ENCODE assay signal across 10 mouse cellular contexts in genomic region chr4:136808478-136808877, GRCm38 (mm10). TPM values are rescaled to one million over a fixed set of nuclear protein-coding genes. Genes with fewer than 3 reads are reported as not detected.
DNase-seq lines count a peak whose midpoint lies in the region; ATAC-seq lines count a peak whose summit lies in the region.
"Had no signal": no experiment of that assay in that cellular context is flagged by ENCODE, and none has a peak within 500 bp of the region (broad histone marks: within the 10 kb centered on the region; RNA-seq: fewer than 3 reads in every experiment).

No protein-coding gene starts in this region.

- DNase-seq in forebrain, embryonic 14.5 days (ENCODE audit: low spot score) = no peak
- DNase-seq in thymus, postnatal 4 days = peak; percentile 39
- no peak for DNase-seq in thymus, postnatal 25 days
- no peak for DNase-seq in layer of hippocampus, postnatal 36 days
- no peak for DNase-seq in layer of hippocampus, adult 9-11 months
- DNase-seq: kidney, postnatal 4 days had no signal

- H3K4me1 ChIP-seq in forebrain, embryonic 14.5 days (ENCODE audit: control insufficient read depth, insufficient read depth, low read length) = peaks cover 35% of the 10 kb centered on the region
- peaks cover 30% of the 10 kb centered on the region for H3K4me1 ChIP-seq in forebrain, embryonic 16.5 days (replicated peaks; ENCODE audit: control insufficient read depth, insufficient read depth, low read length)
- H3K4me1 ChIP-seq in hindbrain, embryonic 16.5 days (ENCODE audit: control insufficient read depth, insufficient read depth, low read depth, low read length) = peaks cover 21% of the 10 kb centered on the region

- 0 out of 2 replicates have a peak overlapping the region, but pooled peaks have one; percentile 35 for H3K9ac ChIP-seq in forebrain, embryonic 14.5 days (ENCODE audit: low read length)
- no peak overlapping the region for H3K9ac ChIP-seq in forebrain, embryonic 16.5 days (replicated peaks; ENCODE audit: low read depth, low read length)
- 0 out of 2 replicates have a peak overlapping the region, but pooled peaks have one; percentile 4 for H3K9ac ChIP-seq in hindbrain, embryonic 16.5 days (ENCODE audit: low read depth, low read length)

- H3K27me3 ChIP-seq in forebrain, embryonic 14.5 days (replicated peaks; ENCODE audit: control insufficient read depth, insufficient read depth, low read length) = no peaks in the 10 kb centered on the region
- H3K27me3 ChIP-seq in forebrain, embryonic 16.5 days (replicated peaks; ENCODE audit: control insufficient read depth, insufficient read depth, low read length) = no peaks in the 10 kb centered on the region
- H3K27me3 ChIP-seq in hindbrain, embryonic 16.5 days (replicated peaks; ENCODE audit: control insufficient read depth, insufficient read depth, low read length) = no peaks in the 10 kb centered on the region

- no peaks in the 10 kb centered on the region for H3K9me3 ChIP-seq in forebrain, embryonic 14.5 days (replicated peaks; ENCODE audit: control insufficient read depth, low read length)
- no peaks in the 10 kb centered on the region for H3K9me3 ChIP-seq in forebrain, embryonic 16.5 days (ENCODE audit: control insufficient read depth, low read length)
- no peaks in the 10 kb centered on the region for H3K9me3 ChIP-seq in hindbrain, embryonic 16.5 days (ENCODE audit: control insufficient read depth, low read length)

- no peak overlapping the region for H3K27ac ChIP-seq in forebrain, embryonic 14.5 days (ENCODE audit: low read depth, low read length)
- H3K27ac ChIP-seq in forebrain, embryonic 16.5 days (ENCODE audit: low read length) = no peak overlapping the region
- H3K27ac ChIP-seq in hindbrain, embryonic 16.5 days (ENCODE audit: low read depth, low read length) = no peak overlapping the region

- no peaks in the 10 kb centered on the region for H3K36me3 ChIP-seq in forebrain, embryonic 14.5 days (ENCODE audit: control insufficient read depth, insufficient read depth, low read length)
- H3K36me3 ChIP-seq in forebrain, embryonic 16.5 days (ENCODE audit: control insufficient read depth, insufficient read depth) = no peaks in the 10 kb centered on the region
- no peaks in the 10 kb centered on the region for H3K36me3 ChIP-seq in hindbrain, embryonic 16.5 days (ENCODE audit: control insufficient read depth, insufficient read depth, low read length)

- 30% methylated on average over 11 of the region's 11 CpGs for WGBS in forebrain, embryonic 14.5 days
- 27% methylated on average over 11 of the region's 11 CpGs for WGBS in forebrain, embryonic 16.5 days
- WGBS in hindbrain, embryonic 16.5 days = 23% methylated on average over 11 of the region's 11 CpGs

- no peak overlapping the region for H3K4me2 ChIP-seq in forebrain, embryonic 14.5 days (ENCODE audit: low read length)
- no peak overlapping the region for H3K4me2 ChIP-seq in forebrain, embryonic 16.5 days (ENCODE audit: low read length)
- no peak overlapping the region for H3K4me2 ChIP-seq in hindbrain, embryonic 16.5 days (ENCODE audit: low read length)

- ATAC-seq in forebrain, embryonic 14.5 days = no peak
- ATAC-seq in forebrain, embryonic 16.5 days = no peak
- no peak for ATAC-seq in hindbrain, embryonic 16.5 days
- no peak for ATAC-seq in monocyte, adult 5-6 weeks (replicated peaks; ENCODE audit: insufficient number of reproducible peaks, low FRiP score, low TSS enrichment, poor library complexity, severe bottlenecking)
- ATAC-seq: CD4-positive, CD25-positive, alpha-beta regulatory T cell, adult 4 months had no signal

- no peak overlapping the region for H3K4me3 ChIP-seq in forebrain, embryonic 14.5 days (ENCODE audit: low read depth, low read length)
- no peak overlapping the region for H3K4me3 ChIP-seq in forebrain, embryonic 16.5 days (replicated peaks; ENCODE audit: low read length)
- H3K4me3 ChIP-seq in hindbrain, embryonic 16.5 days (ENCODE audit: low read length) = no peak overlapping the region

RNA-seq across cellular contexts. Expression of gene Ephb2, which starts 27.3 kb away (rescaled TPM):
- 9.3 and 9.6 TPM in 2 replicates for polyA plus RNA-seq in forebrain, embryonic 14.5 days (2014; fragmentation: Nextera tagmentation; extraction: Ambion mirVana)
- polyA plus RNA-seq in forebrain, embryonic 16.5 days (2015; fragmentation: Nextera tagmentation; extraction: Ambion mirVana) = 12.3 and 13.1 TPM in 2 replicates
- polyA plus RNA-seq in hindbrain, embryonic 16.5 days (2015; fragmentation: Nextera tagmentation; extraction: Ambion mirVana) = 7.8 and 10.1 TPM in 2 replicates
- total RNA-seq in layer of hippocampus, postnatal 36 days (2021) = 10 to 100 TPM; 24.5 to 26.2 TPM
- 0.10 TPM in 1 of 3 replicates, not detected in the others for total RNA-seq in monocyte, adult 5-6 weeks (2017)
- polyA plus RNA-seq: CD4-positive, CD25-positive, alpha-beta regulatory T cell, adult 4 months had no signal
